Mouse (Mus musculus) hindbrain, embryonic 15.5 days (tissue): ENCODE results near the gene Zfp653. TPM values are rescaled to one million over a fixed set of nuclear protein-coding genes. Genes with fewer than 3 reads are reported as not detected.

ENCODE experiments used
- ATAC-seq: fragments of 200-750 bp; cut with Nextera tagmentation; 2 replicates; pipeline ENCODE4 v1.8.0; 2017; ENCODE audit warnings: low read depth, moderate number of reproducible peaks, moderate TSS enrichment; ENCODE audit not compliant: low FRiP score
- H3K27ac ChIP-seq: fragments of 300-500 bp; sonication (generic); replicated peaks from 2 replicates; pipeline ENCODE4 v1.5.1; 2015; ENCODE audit warnings: mild to moderate bottlenecking, inconsistent platforms
- H3K27me3 ChIP-seq: fragments of 300-500 bp; sonication (generic); 2 replicates; pipeline ENCODE4 v1.6.1; 2015; ENCODE audit warnings: control low read depth, inconsistent platforms
- H3K36me3 ChIP-seq: fragments of 300-500 bp; sonication (generic); 2 replicates; pipeline ENCODE4 v1.6.1; 2015; ENCODE audit warnings: control low read depth, inconsistent platforms
- H3K4me1 ChIP-seq: fragments of 300-500 bp; sonication (generic); replicated peaks from 2 replicates; pipeline ENCODE4 v1.6.1; 2015; ENCODE audit warnings: control low read depth, inconsistent platforms
- H3K4me2 ChIP-seq: fragments of 300-500 bp; sonication (generic); 2 replicates; pipeline ENCODE4 v1.6.1; 2015; ENCODE audit warnings: moderate library complexity, mild to moderate bottlenecking, inconsistent platforms
- H3K4me3 ChIP-seq: fragments of 300-500 bp; sonication (generic); 2 replicates; pipeline ENCODE4 v1.5.1; 2015; ENCODE audit warnings: mild to moderate bottlenecking, inconsistent platforms
- H3K9ac ChIP-seq: fragments of 300-500 bp; sonication (generic); 2 replicates; pipeline ENCODE4 v1.6.1; 2015; ENCODE audit warnings: inconsistent platforms
- H3K9me3 ChIP-seq: fragments of 300-500 bp; sonication (generic); 2 replicates; pipeline ENCODE4 v1.6.1; 2016; ENCODE audit warnings: control low read depth, inconsistent platforms
- WGBS: fragments of 180-500 bp; shearing (Covaris S2); methylation state at CpG from one replicate; pipeline ENCODE4 v1.1.7; 2015; 5-methylcytosine and 5-hydroxymethylcytosine counted together
- polyA plus RNA-seq: library from polyadenylated mRNA; unstranded; fragments of >200 nt; fragmentation: Nextera tagmentation; extraction: Ambion mirVana; gene quantifications from 2 replicates; pipeline ENCODE4 v1.2.1, GENCODE M21; 2015

Zfp653 gene
- polyA plus RNA-seq, 1 experiment from 2014 or later = 19.6 TPM

GRCm38 (mm10) chr9:22065642-22066041 lies 5.5 kb downstream of the Zfp653 start:
- no peaks in the 10 kb centered on the region for H3K27me3 ChIP-seq
- no peak for ATAC-seq
- H3K4me3 ChIP-seq = no peak overlapping the region
- no peak overlapping the region for H3K4me2 ChIP-seq
- H3K9ac ChIP-seq = no peak overlapping the region
- peaks cover 15% of the 10 kb centered on the region for H3K4me1 ChIP-seq
- no peaks in the 10 kb centered on the region for H3K9me3 ChIP-seq
- no peak overlapping the region for H3K27ac ChIP-seq
- peaks cover 42% of the 10 kb centered on the region for H3K36me3 ChIP-seq
- 94% methylated on average over 11 of the region's 11 CpGs for WGBS

- Histone ChIP-seq H3K36me3 (peaks cover 48% of the 10 kb centered on the region), H3K4me2 (no peak overlapping the region), H3K27me3 (no peaks in the 10 kb centered on the region), H3K9me3 (no peaks in the 10 kb centered on the region), H3K9ac (no peak overlapping the region), H3K27ac (no peak overlapping the region), H3K4me3 (no peak overlapping the region), H3K4me1 (0 out of 2 replicates have a peak, but pooled peaks cover 4% of the 10 kb centered on the region)
- no peak for ATAC-seq
- WGBS = 91% methylated on average over 3 of the region's 3 CpGs
These were observed 6.8 kb downstream of the Zfp653 start for GRCm38 (mm10) chr9:22064341-22064740.

- WGBS = 79% methylated on average over 2 of the region's 2 CpGs
- Histone ChIP-seq H3K9me3 (no peaks in the 10 kb centered on the region), H3K9ac (no peak overlapping the region), H3K4me3 (no peak overlapping the region), H3K27ac (no peak overlapping the region), H3K27me3 (no peaks in the 10 kb centered on the region), H3K4me1 (no peaks in the 10 kb centered on the region), H3K36me3 (peaks cover 64% of the 10 kb centered on the region), H3K4me2 (no peak overlapping the region)
- ATAC-seq = no peak
These were observed 9.8 kb downstream of the Zfp653 start for GRCm38 (mm10) chr9:22061339-22061738.

DNA sequence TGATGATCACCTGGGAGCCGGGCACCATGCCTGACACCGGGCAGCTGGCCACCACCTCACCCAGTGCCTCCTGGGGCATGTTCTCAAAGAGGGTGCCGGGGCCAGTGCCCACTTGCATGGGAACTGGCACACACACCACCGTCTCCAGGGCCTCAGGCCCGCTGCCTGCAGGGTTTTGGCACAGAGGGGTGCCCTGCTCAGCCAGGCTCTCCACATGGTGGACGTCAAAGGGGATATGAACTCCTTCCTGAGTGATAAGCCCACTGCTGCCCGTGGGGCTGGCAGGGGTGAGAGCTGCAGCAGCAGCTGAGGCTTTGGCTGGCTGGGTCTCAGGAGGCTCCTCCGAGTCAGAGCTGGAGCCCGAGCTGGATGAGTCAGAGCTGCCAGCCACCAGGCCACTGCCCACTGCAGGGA lies 13.2 kb downstream of the Zfp653 start:
- Histone ChIP-seq H3K27me3 (no peaks in the 10 kb centered on the region), H3K36me3 (peaks cover 39% of the 10 kb centered on the region), H3K9me3 (no peaks in the 10 kb centered on the region), H3K4me2 (no peak overlapping the region), H3K4me1 (peaks cover 13% of the 10 kb centered on the region), H3K27ac (no peak overlapping the region), H3K9ac (no peak overlapping the region), H3K4me3 (no peak overlapping the region)
- WGBS = 81% methylated on average over 9 of the region's 9 CpGs
- ATAC-seq = 0 out of 2 replicates have a peak, but pooled peaks have one; percentile 4

GRCm38 (mm10) chr9:22057031-22057517 lies 14.1 kb downstream of the Zfp653 start:
- no peak overlapping the region for H3K27ac ChIP-seq
- 92% methylated on average over 9 of the region's 9 CpGs for WGBS
- peaks cover 32% of the 10 kb centered on the region for H3K36me3 ChIP-seq

DNA sequence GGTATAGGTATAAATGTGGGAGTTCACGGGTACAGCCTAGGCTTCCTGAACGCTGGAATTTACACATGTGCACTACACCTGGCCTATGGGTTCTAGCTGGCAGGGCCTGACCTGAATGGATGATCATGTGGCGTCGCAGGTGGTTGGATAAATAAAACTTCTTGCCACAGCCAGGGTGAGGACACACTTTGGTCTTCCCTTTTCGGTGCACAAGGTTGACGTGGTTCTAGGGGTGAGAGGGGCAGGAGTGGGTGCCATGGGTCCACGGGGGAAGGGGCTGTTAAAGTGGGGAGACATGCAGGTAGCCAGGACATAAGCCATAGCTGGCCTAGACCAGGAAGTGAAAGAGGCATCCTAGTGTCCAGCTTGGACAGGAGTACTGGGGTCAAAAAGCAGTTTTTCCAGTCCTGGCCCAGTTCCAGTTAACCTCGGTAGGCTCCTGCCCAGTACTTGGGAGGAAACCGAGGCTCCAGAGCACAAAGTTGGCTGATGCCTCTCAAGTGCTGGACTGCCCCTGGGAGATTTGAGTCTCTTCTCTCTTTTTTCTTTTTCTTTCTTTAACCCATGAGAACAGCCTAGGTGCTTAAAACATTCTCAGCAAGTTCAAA lies 14.8 kb downstream of the Zfp653 start:
- no peaks in the 10 kb centered on the region for H3K27me3 ChIP-seq
- no peak for ATAC-seq
- no peak overlapping the region for H3K9ac ChIP-seq
- peaks cover 20% of the 10 kb centered on the region for H3K4me1 ChIP-seq
- no peaks in the 10 kb centered on the region for H3K9me3 ChIP-seq
- peaks cover 28% of the 10 kb centered on the region for H3K36me3 ChIP-seq
- WGBS = 77% methylated on average over 9 of the region's 9 CpGs
- no peak overlapping the region for H3K4me3 ChIP-seq
- H3K27ac ChIP-seq = no peak overlapping the region
- no peak overlapping the region for H3K4me2 ChIP-seq

More at GRCm38 (mm10) chr9:22057031-22057517, 14.1 kb downstream of the Zfp653 start:
- H3K27me3 ChIP-seq = no peaks in the 10 kb centered on the region
- ATAC-seq = no peak
- no peak overlapping the region for H3K4me3 ChIP-seq
- H3K4me2 ChIP-seq = no peak overlapping the region
- no peaks in the 10 kb centered on the region for H3K9me3 ChIP-seq
- no peak overlapping the region for H3K9ac ChIP-seq
- H3K4me1 ChIP-seq = peaks cover 15% of the 10 kb centered on the region

- ATAC-seq = no peak
- no peak overlapping the region for H3K4me2 ChIP-seq
- peaks cover 24% of the 10 kb centered on the region for H3K36me3 ChIP-seq
- H3K4me1 ChIP-seq = peaks cover 20% of the 10 kb centered on the region
- H3K9me3 ChIP-seq = no peaks in the 10 kb centered on the region
- no peak overlapping the region for H3K9ac ChIP-seq
- no peak overlapping the region for H3K4me3 ChIP-seq
- no peak overlapping the region for H3K27ac ChIP-seq
- no peaks in the 10 kb centered on the region for H3K27me3 ChIP-seq
- WGBS = 45% methylated on average over 29 of the region's 29 CpGs
These were observed 15.5 kb downstream of the Zfp653 start for GRCm38 (mm10) chr9:22055713-22056112.

DNA sequence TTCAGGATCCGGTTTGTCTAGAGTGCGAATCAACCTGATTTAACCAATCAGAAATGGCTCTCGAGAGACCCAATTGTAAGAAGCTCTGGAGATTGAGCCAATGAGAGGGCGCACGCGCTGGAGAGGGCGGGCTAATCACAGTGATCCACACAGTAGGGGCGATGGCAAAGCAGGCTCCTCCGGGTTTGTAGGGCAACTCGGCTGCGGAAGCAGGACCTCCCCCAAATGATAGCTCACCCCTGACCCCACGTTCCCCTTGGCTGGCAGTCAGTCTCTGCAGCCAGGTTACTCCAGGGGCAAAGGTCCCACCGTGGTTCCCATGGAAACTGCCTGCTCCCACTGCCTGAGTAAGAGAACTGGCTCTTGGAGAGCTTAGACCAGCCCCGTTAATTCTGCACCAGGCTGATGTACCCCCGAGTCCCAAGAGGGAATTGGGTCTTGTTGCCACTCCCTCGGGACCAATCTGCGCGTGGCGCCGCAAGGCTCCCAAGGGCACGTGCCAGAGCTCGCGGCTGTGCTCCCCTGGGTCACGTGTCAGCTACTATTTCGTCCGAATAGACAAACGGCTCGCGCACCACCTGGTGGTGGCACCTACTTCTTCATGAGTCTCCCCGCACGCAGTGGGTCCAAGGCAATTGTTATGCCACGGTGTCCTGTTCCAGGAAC lies 16.6 kb downstream of the Zfp653 start:
- peak; percentile 39 for ATAC-seq
- Histone ChIP-seq H3K9ac (peak overlapping the region; percentile 32; the same call in 1 of the 2 replicates), H3K27me3 (no peaks in the 10 kb centered on the region), H3K36me3 (peaks cover 20% of the 10 kb centered on the region), H3K4me2 (peak overlapping the region; percentile 70), H3K27ac (peak overlapping the region; percentile 60; the same call in 1 of the 2 replicates), H3K4me1 (peaks cover 24% of the 10 kb centered on the region), H3K9me3 (no peaks in the 10 kb centered on the region), H3K4me3 (peak overlapping the region; percentile 32)
- WGBS = 2% methylated on average over 32 of the region's 32 CpGs

GRCm38 (mm10) chr9:22053657-22054056 lies 17.5 kb downstream of the Zfp653 start:
- Histone ChIP-seq H3K4me3 (no peak overlapping the region), H3K27ac (no peak overlapping the region), H3K9ac (no peak overlapping the region), H3K27me3 (no peaks in the 10 kb centered on the region), H3K4me2 (no peak overlapping the region), H3K9me3 (no peaks in the 10 kb centered on the region), H3K4me1 (peaks cover 33% of the 10 kb centered on the region), H3K36me3 (peaks cover 15% of the 10 kb centered on the region)
- 44% methylated on average over 7 of the region's 7 CpGs for WGBS
- ATAC-seq = no peak

DNA sequence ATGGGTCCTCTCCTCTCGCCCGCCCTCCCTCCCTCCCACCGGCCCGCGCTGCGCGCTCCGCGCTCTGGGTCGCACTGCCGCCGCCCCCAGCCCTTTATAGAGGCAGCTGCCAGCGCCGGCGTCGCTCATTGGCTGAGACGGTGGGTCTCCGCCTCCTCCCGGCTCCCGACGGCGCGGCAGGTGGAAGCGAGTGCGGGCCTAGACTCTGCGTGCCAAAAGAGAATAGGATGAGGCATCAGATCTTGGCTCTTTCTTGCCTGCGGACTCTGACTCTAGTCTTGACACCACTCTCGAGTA lies 19.3 kb downstream of the Zfp653 start, which contains the start of gene Elavl3:
TSS of gene Elavl3 (minus strand) at position 66 of the 297 bp plus-strand sequence.
- ATAC-seq = peak; percentile 72
- under 1% methylated on average over 16 of the region's 28 CpGs for WGBS
- Histone ChIP-seq H3K4me2 (peak within 1 kb of the TSS; percentile 76), H3K9ac (peak within 1 kb of the TSS; percentile 98), H3K27me3 (no peaks in the 10 kb centered on the region), H3K27ac (peak within 1 kb of the TSS; percentile 91), H3K9me3 (no peaks in the 10 kb centered on the region), H3K4me3 (peak within 1 kb of the TSS; percentile 99), H3K36me3 (peaks cover 4% of the 10 kb centered on the region; the same call in 1 of the 2 replicates), H3K4me1 (peaks cover 51% of the 10 kb centered on the region)

- peak overlapping the region; percentile 99 for H3K4me3 ChIP-seq
- peak; percentile 28 for ATAC-seq
- peak overlapping the region; percentile 91 for H3K27ac ChIP-seq
- H3K4me1 ChIP-seq = peaks cover 55% of the 10 kb centered on the region
- no peaks in the 10 kb centered on the region for H3K27me3 ChIP-seq
- no peaks in the 10 kb centered on the region for H3K36me3 ChIP-seq
- H3K9ac ChIP-seq = peak overlapping the region; percentile 98
- H3K4me2 ChIP-seq = peak overlapping the region; percentile 76
- under 1% methylated on average over 47 of the region's 67 CpGs for WGBS
- no peaks in the 10 kb centered on the region for H3K9me3 ChIP-seq
These were observed 19.8 kb downstream of the Zfp653 start for GRCm38 (mm10) chr9:22051161-22051957.
